Mouse (Mus musculus): ENCODE measurements around the gene Mrpl9.

GRCm38 (mm10) chr3:94479564-94479963 is 36.4 kb downstream of the Mrpl9 start:
- TF ChIP-seq CTCF (IDR thresholded peaks at IDR 0.05; ENCODE audit: low read depth), result no peak
- TF ChIP-seq EP300 (IDR thresholded peaks at IDR 0.05; ENCODE audit: low read depth), result no peak

All from liver, embryonic 14.5 days (tissue).